In the genomic region with DNA sequence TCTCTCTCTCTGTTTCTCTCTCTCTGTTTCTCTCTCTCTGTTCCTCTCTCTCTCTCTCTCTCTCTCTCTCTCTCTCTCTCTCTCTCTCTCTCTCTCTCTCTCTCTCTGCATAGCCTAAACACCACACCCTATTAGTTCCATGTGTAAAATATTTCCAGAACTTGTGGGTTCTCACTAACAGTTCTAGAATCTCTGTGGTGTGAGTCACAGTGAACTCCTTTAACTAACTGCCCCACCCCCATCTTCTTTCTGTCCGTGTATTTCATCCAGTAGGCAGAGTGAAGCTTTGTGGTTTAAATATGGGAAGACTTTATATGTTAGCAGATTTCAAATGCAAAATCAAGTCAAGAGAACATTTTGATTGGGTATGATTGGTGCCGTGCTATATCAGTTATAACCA, we compare ENCODE assay signal across 17 mouse cellular contexts.
"Had no signal": no experiment of that assay in that cellular context is flagged by ENCODE, and none has a peak within 500 bp of the region (broad histone marks: within the 10 kb centered on the region; RNA-seq: fewer than 3 reads in every experiment).

No protein-coding gene starts in this region.

- H3K4me2 ChIP-seq: lung, embryonic 14.5 days; midbrain, embryonic 12.5 days; neural tube, embryonic 12.5 days had no signal

- H3K27me3 ChIP-seq: midbrain, embryonic 12.5 days; neural tube, embryonic 12.5 days had no signal

- H3K36me3 ChIP-seq: midbrain, embryonic 10.5 days; midbrain, embryonic 12.5 days; neural tube, embryonic 12.5 days had no signal

- DNase-seq: lung, adult 18-20 months; lung, embryonic 14.5 days; lung, postnatal 10 days; lung, postnatal 4 days; midbrain, embryonic 14.5 days; retina, postnatal 1 day; right cerebral cortex, adult 18-20 months; right cerebral cortex, postnatal 25 days; right cerebral cortex, postnatal 4 days; spleen, adult 18-20 months; thymus, adult 18-20 months; thymus, postnatal 14 days; thymus, postnatal 4 days had no signal

- H3K4me3 ChIP-seq: midbrain, embryonic 10.5 days; midbrain, embryonic 12.5 days; neural tube, embryonic 12.5 days had no signal

- ATAC-seq: midbrain, embryonic 16.5 days had no signal
